Mouse (Mus musculus) heart, postnatal 10 days (tissue): ENCODE results near the gene Riox1. TPM values are rescaled to one million over a fixed set of nuclear protein-coding genes. Genes with fewer than 3 reads are reported as not detected.

Source experiments
- total RNA-seq, 2 experiments: library from RNA; stranded (reverse); gene quantifications; 2 replicates each; pipeline ENCODE4 v1.2.3; 2021

Gene Riox1
- total RNA-seq, 2 experiments from 2014 or later, result 7.2 to 7.7 TPM

Other genes starting within 250 kb of the Riox1 start
- 10 to 100 TPM; 28.6 to 28.8 TPM for gene Papln, start 187.0 kb upstream of the Riox1 start, total RNA-seq
- 10 to 100 TPM; 42.7 to 45.1 TPM for gene Numb, start 28.7 kb upstream of the Riox1 start, total RNA-seq
- gene Heatr4, start 34.2 kb downstream of the Riox1 start, total RNA-seq, result under 1 TPM in 1 of 2 experiments, not detected in 1; 0.17 TPM
- gene Acot2, start 37.3 kb downstream of the Riox1 start, total RNA-seq, result 100 to 1,000 TPM; 201 to 233 TPM
- gene Acot1, start 58.9 kb downstream of the Riox1 start, total RNA-seq, result 100 to 1,000 TPM; 127 to 159 TPM
- gene Acot4, start 87.8 kb downstream of the Riox1 start, total RNA-seq, result 1 to 10 TPM; 1.6 to 2.0 TPM
- not detected for gene Gm49366, start 88.3 kb downstream of the Riox1 start, total RNA-seq
- 1 to 10 TPM; 2.6 to 3.7 TPM for gene Acot3, start 101.5 kb downstream of the Riox1 start, total RNA-seq
- not detected for gene Acot5, start 118.7 kb downstream of the Riox1 start, total RNA-seq
- gene Acot6, start 150.0 kb downstream of the Riox1 start, total RNA-seq, result 1 to 10 TPM; 3.3 to 3.8 TPM
- 10 to 100 TPM; 10.3 to 10.6 TPM for gene Dnal1, start 163.8 kb downstream of the Riox1 start, total RNA-seq
- under 1 TPM; 0.35 to 0.43 TPM for gene Pnma1, start 197.9 kb downstream of the Riox1 start, total RNA-seq